Mouse (Mus musculus): ENCODE measurements at regions not wholly inside any gene's neighbourhood (a gene's known extent, or its start where the extent isn't known, plus 50 kb on each side); places are given as distances from the start of the nearest gene placed in this dataset.

GRCm38 (mm10) chr1:128749437-128749994, 157.4 kb upstream of the Cxcr4 start:
- TF ChIP-seq CTCF (IDR thresholded peaks at IDR 0.05; ENCODE audit: extremely low read depth, insufficient read length, insufficient replicate concordance, low read depth, low read length) (no peak), POLR2A (IDR thresholded peaks at IDR 0.05; ENCODE audit: low read depth, low read length) (no peak)

All from small intestine, adult 2 months (tissue).